Mouse (Mus musculus) cortical plate, adult 2 months (tissue): ENCODE measurements around the gene Hist3h2a. TPM values are rescaled to one million over a fixed set of nuclear protein-coding genes. Genes with fewer than 3 reads are reported as not detected.

ENCODE experiments used
- H3K27ac ChIP-seq: fragments of 200-500 bp; 2 replicates; pipeline ENCODE4 v1.5.1; 2012; ENCODE audit warnings: low read length, control low read depth, inconsistent platforms; ENCODE audit not compliant: insufficient read depth
- H3K4me1 ChIP-seq: fragments of 200-500 bp; 2 replicates; pipeline ENCODE4 v1.6.1; 2011; ENCODE audit warnings: low read length; ENCODE audit not compliant: control insufficient read depth, insufficient read depth
- H3K4me3 ChIP-seq: fragments of 200-500 bp; 2 replicates; pipeline ENCODE4 v1.5.1; 2011; ENCODE audit warnings: mild to moderate bottlenecking, low read length, control low read depth; ENCODE audit not compliant: insufficient read depth
- CTCF ChIP-seq: fragments of 200-500 bp; IDR thresholded peaks from 2 replicates; pipeline ENCODE4 v1.5.1; 2011; ENCODE audit warnings: mild to moderate bottlenecking, control low read depth, low read length; ENCODE audit not compliant: insufficient read depth; ENCODE audit errors: extremely low read depth
- POLR2A ChIP-seq: fragments of 200-500 bp; IDR thresholded peaks from 2 replicates; pipeline ENCODE4 v1.6.1; 2011; ENCODE audit warnings: mild to moderate bottlenecking, low read length, control low read depth; ENCODE audit not compliant: insufficient read depth; ENCODE audit errors: extremely low read depth
- polyA plus RNA-seq: library from polyadenylated mRNA; depleted of rRNA; stranded (reverse); fragments of >200 nt; gene quantifications from 2 replicates; pipeline ENCODE4 v1.2.3, GENCODE M21; 2012

Hist3h2a gene
- polyA plus RNA-seq, 1 experiment: 40.1 TPM

DNA sequence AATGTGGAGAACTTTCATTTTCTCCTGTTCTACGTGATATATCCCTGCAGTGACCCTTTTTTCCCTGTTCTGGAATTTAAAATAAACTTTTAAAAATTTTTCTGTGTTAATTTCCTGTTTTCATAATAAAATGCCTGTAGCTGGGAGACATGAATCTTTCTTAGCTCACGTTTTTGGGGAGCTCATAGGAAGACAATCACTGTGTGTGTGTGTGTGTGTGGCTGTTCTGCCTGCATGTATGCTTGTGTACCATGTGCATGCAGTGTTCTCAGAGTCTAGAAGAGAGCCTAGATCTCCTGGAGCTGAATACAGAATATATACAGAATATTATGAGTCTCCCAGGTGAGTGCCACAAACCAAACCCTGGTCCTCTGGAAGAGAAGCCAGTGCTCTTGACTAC is 27.4 kb upstream of the Hist3h2a start:
- TF ChIP-seq CTCF: no peak
- TF ChIP-seq POLR2A: no peak
- Histone ChIP-seq H3K4me3 (no peak overlapping the region), H3K27ac (no peak overlapping the region), H3K4me1 (no peaks in the 10 kb centered on the region)

- Histone ChIP-seq H3K4me1 (no peaks in the 10 kb centered on the region), H3K27ac (no peak overlapping the region), H3K4me3 (0 out of 2 replicates have a peak overlapping the region, but pooled peaks have one; percentile 0)
- TF ChIP-seq CTCF (peak; percentile 60), POLR2A (no peak)
These were observed 26.5 kb upstream of the Hist3h2a start for GRCm38 (mm10) chr11:58927790-58928651.

GRCm38 (mm10) chr11:58929055-58929454 is 25.4 kb upstream of the Hist3h2a start:
- TF ChIP-seq POLR2A (no peak), CTCF (no peak)
- H3K4me1 ChIP-seq: no peaks in the 10 kb centered on the region
- H3K4me3 ChIP-seq: no peak overlapping the region
- H3K27ac ChIP-seq: no peak overlapping the region

- H3K4me3 ChIP-seq: no peak overlapping the region
- no peak overlapping the region for H3K27ac ChIP-seq
- TF ChIP-seq CTCF: no peak
- no peak for TF ChIP-seq POLR2A
- no peaks in the 10 kb centered on the region for H3K4me1 ChIP-seq
These were observed 24.8 kb upstream of the Hist3h2a start for GRCm38 (mm10) chr11:58929641-58930040.

GRCm38 (mm10) chr11:58930254-58930653 is 24.2 kb upstream of the Hist3h2a start:
- TF ChIP-seq CTCF (no peak), POLR2A (no peak)
- no peak overlapping the region for H3K4me3 ChIP-seq
- no peaks in the 10 kb centered on the region for H3K4me1 ChIP-seq
- H3K27ac ChIP-seq: no peak overlapping the region

DNA sequence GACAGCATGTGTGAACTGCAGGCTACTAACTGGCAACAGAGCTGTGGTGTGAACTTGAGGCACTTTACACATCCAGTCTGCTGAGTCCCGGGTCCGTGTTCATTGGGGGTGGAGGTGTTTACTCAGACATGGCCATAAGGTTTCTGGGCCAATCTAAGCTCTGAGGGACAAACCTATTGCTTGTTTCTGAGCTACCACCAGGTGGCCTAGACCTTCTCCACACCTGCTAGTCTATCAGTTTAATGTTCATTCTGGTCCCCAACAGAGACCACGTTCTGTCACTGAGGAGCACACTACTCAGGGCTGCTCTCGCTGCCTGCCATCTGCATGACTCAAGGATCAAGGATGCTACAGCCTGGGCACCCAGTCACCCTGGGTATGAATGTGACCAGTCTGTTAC is 22.9 kb upstream of the Hist3h2a start:
- no peak for TF ChIP-seq POLR2A
- TF ChIP-seq CTCF: 0 out of 2 replicates have a peak, but pooled peaks have one; percentile 1
- no peak overlapping the region for H3K27ac ChIP-seq
- peaks cover 2% of the 10 kb centered on the region; the same call in 1 of the 2 replicates for H3K4me1 ChIP-seq
- no peak overlapping the region for H3K4me3 ChIP-seq

GRCm38 (mm10) chr11:58937909-58938308 is 16.6 kb upstream of the Hist3h2a start:
- TF ChIP-seq POLR2A (no peak), CTCF (no peak)
- H3K4me1 ChIP-seq: peaks cover 3% of the 10 kb centered on the region; the same call in 1 of the 2 replicates
- H3K4me3 ChIP-seq: peak overlapping the region; percentile 95

DNA sequence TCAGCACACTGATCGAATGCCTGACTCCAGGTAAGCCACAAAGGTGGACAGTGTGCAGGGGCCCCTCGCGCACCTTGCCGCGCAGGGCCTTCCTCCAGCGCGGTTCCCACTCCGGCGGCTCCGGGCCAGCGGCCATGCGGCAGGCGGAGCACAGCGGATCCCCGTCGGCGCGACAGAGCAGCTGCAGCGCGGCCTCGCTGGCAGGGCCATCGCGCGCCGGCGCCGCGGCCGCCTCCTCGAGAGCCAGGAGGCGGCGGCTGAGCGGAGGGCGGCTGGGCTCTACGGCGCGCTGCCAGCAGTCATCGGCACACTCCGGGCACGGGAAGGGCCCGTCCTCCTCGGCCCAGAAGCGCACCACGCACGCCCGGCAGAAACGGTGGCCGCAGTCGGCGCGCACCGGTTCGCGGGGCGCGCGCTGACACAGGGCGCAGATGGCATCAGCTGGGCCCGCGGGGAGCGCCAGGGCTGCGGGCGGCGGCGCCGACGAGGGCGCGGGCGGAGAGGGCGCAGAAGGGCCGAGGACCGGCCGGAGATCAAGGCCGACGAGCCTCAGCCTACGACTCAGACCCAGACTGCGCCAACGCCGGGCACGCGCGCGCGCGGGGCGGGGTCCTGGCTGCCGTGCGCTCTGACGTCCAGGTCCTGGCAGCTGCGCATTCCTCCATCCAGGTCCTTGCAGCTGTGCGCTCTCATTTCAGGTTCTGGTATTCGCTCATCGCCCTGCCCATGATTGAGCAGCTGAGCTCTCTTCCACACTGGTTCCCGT is 16.0 kb upstream of the Hist3h2a start, which contains the start of gene Rnf187:
Gene Rnf187, minus strand, starts transcription at position 595 of the 766 bp plus-strand sequence.
- TF ChIP-seq CTCF: no peak
- TF ChIP-seq POLR2A: peak; percentile 94
- Histone ChIP-seq H3K4me1 (peaks cover 3% of the 10 kb centered on the region; the same call in 1 of the 2 replicates), H3K4me3 (peak within 1 kb of the TSS; percentile 95), H3K27ac (peak within 1 kb of the TSS; percentile 90)

More at GRCm38 (mm10) chr11:58937909-58938308, 16.6 kb upstream of the Hist3h2a start:
- H3K27ac ChIP-seq: peak overlapping the region; percentile 90

DNA sequence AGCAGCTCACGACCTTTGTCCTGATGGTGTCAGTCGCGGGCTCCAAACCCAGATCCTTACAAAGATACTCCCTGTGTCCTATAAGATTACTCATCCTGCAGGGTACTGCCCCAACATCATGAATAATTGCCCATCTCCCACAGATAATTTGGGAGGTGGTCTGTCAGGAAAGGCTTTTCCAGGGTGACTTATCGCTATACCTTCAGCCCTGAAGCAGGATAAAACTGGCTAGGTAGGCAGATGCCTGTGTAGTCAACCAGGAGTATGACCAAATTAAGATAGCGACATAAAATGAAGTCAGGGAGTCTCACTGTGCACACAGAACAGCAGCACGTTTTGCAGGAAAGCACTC is 15.4 kb upstream of the Hist3h2a start:
- TF ChIP-seq POLR2A (no peak), CTCF (no peak)
- peak overlapping the region; percentile 95 for H3K4me3 ChIP-seq
- H3K27ac ChIP-seq: peak overlapping the region; percentile 86
- H3K4me1 ChIP-seq: peaks cover 3% of the 10 kb centered on the region; the same call in 1 of the 2 replicates
